Comparison of ENCODE assay signal across 27 mouse cellular contexts in the genomic region with DNA sequence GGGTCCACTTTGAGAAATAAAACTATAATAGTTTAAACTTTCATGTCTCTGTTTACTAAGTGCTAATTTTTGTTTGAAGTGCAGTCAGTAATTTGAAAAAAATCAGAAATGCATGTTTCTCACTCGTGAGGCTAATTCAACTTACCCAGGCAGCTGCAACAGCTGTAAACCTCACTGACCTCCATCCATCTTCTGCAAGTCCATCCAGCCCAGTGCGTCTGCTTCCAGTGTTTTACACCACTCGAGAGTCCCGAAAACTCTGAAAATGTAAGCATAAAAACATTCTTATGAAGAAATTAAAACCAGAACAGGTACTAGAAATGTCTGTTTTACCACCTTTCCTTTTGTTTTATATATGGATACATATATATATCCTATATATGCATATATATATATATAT.
"Had no signal": no experiment of that assay in that cellular context is flagged by ENCODE, and none has a peak within 500 bp of the region (broad histone marks: within the 10 kb centered on the region; RNA-seq: fewer than 3 reads in every experiment).

No protein-coding gene starts in this region.

- H3K9ac ChIP-seq: heart, embryonic 12.5 days; heart, embryonic 13.5 days; heart, embryonic 15.5 days; hindbrain, embryonic 12.5 days; hindbrain, embryonic 13.5 days; hindbrain, embryonic 14.5 days; hindbrain, embryonic 15.5 days; intestine, embryonic 15.5 days; kidney, embryonic 15.5 days had no signal

- H3K4me3 ChIP-seq: heart, adult 2 months; heart, embryonic 10.5 days; heart, embryonic 12.5 days; heart, embryonic 13.5 days; heart, embryonic 15.5 days; hindbrain, embryonic 10.5 days; hindbrain, embryonic 12.5 days; hindbrain, embryonic 13.5 days; hindbrain, embryonic 15.5 days; intestine, embryonic 15.5 days; kidney, embryonic 15.5 days; layer of hippocampus, adult 2 months; left cerebral cortex, adult 2 months had no signal

- H3K4me2 ChIP-seq: heart, embryonic 11.5 days; heart, embryonic 12.5 days; heart, embryonic 13.5 days; heart, embryonic 15.5 days; hindbrain, embryonic 12.5 days; hindbrain, embryonic 13.5 days; hindbrain, embryonic 14.5 days; hindbrain, embryonic 15.5 days; intestine, embryonic 15.5 days; kidney, embryonic 15.5 days had no signal

- H3K9me3 ChIP-seq: heart, embryonic 15.5 days; hindbrain, embryonic 12.5 days; hindbrain, embryonic 13.5 days; hindbrain, embryonic 15.5 days; intestine, embryonic 15.5 days; kidney, embryonic 15.5 days had no signal

- DNase-seq: heart, adult 18-20 months; heart, adult 2 months; heart, postnatal 10 days; heart, postnatal 14 days; heart, postnatal 36 days; heart, postnatal 4 days; kidney, postnatal 14 days; layer of hippocampus, adult 9-11 months; layer of hippocampus, postnatal 36 days had no signal

- H3K27me3 ChIP-seq: heart, embryonic 12.5 days; heart, embryonic 13.5 days; heart, embryonic 15.5 days; hindbrain, embryonic 12.5 days; hindbrain, embryonic 13.5 days; hindbrain, embryonic 15.5 days; intestine, embryonic 15.5 days; kidney, embryonic 15.5 days had no signal

- H3K27ac ChIP-seq: heart, adult 2 months; heart, embryonic 10.5 days; heart, embryonic 13.5 days; heart, embryonic 15.5 days; hindbrain, embryonic 10.5 days; hindbrain, embryonic 12.5 days; hindbrain, embryonic 13.5 days; hindbrain, embryonic 14.5 days; hindbrain, embryonic 15.5 days; hindbrain, postnatal 0 days; intestine, embryonic 15.5 days; kidney, embryonic 15.5 days; layer of hippocampus, adult 2 months; left cerebral cortex, adult 2 months had no signal

- ATAC-seq: hindbrain, embryonic 16.5 days; hindbrain, postnatal 0 days; inflammation-experienced regulatory T-cells, adult 6 months; intestine, embryonic 15.5 days; intestine, postnatal 0 days had no signal

- H3K4me1 ChIP-seq: heart, embryonic 13.5 days; heart, embryonic 15.5 days; hindbrain, embryonic 12.5 days; hindbrain, embryonic 15.5 days; intestine, embryonic 15.5 days had no signal
